Mouse (Mus musculus) lung, adult 10 weeks (tissue): ENCODE measurements around the gene Ndufa3. TPM values are rescaled to one million over a fixed set of nuclear protein-coding genes. Genes with fewer than 3 reads are reported as not detected.

Experiments used
- polyA plus RNA-seq: library from polyadenylated mRNA; stranded (reverse); fragments of 350-450 nt; fragmentation: Illumina TruSeq; extraction: RNeasy Lipid Tissue Mini Kit (QIAGEN cat#74804); gene quantifications from one replicate; pipeline ENCODE4 v1.2.3, GENCODE M21; 2014; ENCODE audit warnings: low read depth, low replicate concordance; ENCODE audit not compliant: insufficient read depth

The Ndufa3 gene
- 423 TPM for polyA plus RNA-seq

DNA sequence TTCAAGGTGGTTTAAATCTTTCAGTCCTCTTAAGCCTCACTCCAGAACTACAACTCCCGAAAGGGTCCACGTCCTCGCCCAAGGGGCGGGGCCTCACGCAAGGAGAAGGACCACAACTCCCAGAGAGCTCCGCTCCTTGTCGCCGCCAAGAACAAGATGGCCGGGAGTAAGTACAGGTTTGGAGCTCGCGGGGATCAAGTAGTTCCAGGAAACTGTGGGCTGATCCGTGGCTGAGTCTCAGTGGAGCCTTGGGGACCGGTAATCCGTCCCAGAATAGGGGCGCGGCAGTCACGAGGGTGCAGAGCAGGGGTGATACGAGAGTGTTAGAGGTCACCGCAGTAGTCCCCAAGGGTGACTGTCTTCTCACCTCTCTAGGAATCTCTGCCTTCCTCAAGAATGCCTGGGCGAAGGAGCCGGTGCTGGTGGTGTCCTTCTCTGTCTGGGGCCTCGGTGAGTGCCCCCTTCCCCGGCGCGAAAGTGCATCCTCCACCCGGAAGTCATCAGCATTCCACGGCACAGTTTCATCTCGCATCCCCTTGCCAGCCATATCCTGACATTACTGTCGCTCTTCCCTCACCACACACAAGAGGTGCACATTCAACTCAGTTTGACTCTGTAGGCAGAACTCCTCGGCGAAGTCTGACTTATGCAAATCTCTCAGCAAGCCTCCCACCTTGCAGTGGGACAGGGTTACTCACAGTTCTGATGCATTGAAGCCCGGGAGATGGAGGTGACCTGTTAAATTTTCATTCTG is at the start of gene Ndufa3:
Gene Ndufa3, plus strand, starts transcription at position 132 of the 754 bp plus-strand sequence.

DNA sequence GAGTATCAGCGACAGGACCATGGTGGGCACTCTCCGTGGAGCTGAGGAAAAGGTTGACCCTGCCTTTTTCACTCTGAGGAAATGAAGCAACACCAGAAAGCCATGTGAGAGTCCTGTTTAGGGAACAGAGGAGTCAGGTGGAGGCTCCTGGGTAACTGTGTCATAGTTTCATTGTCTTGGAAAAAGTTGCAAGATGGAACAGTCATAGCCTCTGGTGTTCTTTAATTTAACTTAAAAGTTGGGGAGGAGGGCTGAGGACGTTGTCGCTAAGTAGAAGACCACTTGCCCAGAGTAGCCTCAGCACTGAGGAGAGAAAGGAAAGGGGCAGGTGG is 1.1 kb upstream of the Ndufa3 start, which contains the start of gene Oscar:
Gene Oscar, minus strand, starts transcription at position 101 of the 332 bp plus-strand sequence.

DNA sequence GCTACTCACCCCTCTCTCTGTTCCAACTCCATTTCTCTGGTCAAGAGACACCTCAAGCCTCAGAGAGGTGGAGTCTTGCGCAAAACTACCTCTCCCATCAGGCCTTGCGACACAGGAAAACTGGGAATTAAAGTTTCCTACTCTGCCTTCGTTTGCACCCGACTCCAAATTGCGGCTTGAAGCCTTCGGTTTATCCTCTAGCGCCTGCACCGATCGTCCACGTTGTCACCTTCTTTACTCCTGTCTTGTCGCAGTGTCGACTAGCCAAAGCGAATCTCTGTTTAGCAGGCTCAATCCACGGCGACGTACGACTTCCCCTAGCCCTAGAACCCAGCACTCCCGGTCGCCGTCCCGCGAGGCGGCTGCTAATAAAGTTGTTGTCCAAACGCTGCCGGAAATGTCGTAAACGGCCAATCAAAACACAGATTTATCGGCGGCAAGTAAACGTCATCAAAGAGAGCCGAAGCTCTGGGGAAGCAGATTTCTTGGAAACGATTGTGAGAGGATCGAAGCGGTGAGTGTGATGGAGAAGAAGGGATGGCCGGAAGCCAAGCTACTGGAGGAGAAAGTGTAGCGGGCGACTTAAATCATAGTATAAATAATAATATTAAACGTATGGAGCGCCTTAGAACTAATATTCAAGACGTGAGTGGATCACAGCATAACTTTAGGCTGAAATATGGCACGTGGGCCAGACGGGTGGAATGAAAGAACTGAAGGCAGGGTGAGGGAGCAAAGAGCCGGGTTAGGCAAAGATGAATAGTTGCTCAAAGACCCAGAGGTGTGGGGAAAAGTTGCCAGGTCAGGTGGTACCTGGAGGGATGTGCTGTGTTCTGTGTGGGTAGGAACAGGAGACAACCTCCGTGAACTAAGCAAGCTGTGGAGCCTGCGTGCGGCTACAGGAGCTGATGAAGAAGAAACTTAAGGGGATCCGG is 12.6 kb downstream of the Ndufa3 start, which contains the start of the genes Tfpt and Prpf31:
Gene Tfpt, minus strand, starts transcription at position 387 of the 935 bp plus-strand sequence.
Gene Prpf31, plus strand, starts transcription at position 443 of the 935 bp plus-strand sequence.

DNA sequence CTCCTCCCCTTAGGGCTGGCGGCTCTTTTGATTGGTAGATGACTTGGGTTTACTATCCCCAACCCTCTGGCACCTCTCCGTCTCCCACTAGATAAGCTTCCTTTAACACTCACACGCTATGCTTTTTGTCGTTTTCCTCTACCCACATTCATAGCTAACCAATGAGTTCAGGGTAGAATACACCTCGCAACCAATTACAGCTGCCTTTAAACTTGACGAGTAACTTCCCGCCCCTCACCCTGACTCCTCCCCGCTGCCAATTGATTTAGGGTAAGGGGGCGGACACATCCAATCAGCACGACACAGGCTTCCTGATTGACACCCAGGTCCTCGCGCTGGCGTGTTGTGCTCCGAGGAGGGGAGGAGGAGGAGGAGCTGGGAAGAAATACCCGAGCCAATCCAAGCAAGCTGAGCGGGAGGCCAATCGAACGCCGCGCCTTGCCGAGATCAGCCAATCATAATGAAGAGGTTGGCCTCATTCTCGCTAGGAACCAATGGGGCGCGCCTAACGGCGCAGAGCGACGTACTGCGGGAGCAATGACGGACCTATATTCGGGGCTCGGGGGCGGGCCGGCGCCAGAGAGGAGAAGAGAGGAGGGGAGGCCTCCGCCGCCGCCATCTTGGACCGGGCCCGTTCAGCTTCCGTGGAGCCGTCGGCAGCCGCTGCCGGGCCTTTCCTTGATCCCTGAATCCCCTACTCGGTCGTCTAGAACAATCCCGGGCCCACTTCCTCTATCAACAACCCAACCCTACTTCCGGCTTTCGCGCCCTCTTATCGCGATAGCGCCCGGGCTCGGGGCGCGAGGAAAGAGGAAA is 27.7 kb downstream of the Ndufa3 start, which contains the start of gene Cnot3:
Gene Cnot3, plus strand, starts transcription at position 597 of the 816 bp plus-strand sequence.

DNA sequence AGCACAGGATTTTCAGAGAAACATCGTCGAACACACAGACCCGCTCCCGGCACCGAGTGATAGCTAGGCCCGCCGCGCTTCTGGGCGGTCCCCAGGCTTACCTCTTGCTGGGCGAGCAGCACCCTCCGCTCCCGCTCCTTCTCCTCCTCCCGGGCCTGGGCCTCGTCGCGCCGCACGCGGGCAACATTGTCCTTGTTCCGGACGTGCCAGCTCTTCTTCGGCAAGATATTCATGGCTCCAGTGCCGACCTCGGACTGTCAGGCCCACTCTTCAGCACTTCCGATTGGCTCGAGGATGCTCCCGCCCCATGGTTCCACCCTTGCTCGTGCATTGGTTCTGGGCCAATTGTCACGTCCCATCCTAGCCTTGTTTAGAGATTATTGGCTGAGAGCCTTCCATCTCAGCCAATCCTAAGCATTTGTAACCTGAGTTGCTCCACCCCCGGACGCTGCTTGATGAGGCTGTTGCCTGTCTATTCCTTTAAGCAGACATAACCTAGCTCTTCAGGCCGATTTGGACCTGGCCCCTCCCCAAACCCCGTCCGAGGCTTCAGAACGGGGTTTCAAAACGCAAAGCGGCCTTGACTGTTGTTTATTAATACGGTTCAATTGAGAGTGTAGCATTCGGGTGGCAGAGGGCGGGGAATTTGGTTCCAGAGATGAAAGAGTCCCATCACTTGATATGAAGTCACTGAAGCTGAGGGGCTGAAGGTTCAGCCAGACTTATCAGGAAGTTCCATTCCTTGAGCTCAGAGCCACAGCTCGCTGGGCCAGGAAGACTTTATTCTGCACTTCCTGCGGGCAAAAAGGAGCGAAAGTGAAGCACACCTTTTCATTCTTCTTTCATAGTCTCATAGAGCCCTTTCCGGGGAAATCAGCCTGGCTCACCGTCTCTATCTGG is 48.3 kb downstream of the Ndufa3 start, which contains the start of gene Leng1:
Gene Leng1, minus strand, starts transcription at position 626 of the 900 bp plus-strand sequence.

Other genes with a start within 250 kb of the Ndufa3 start
- gene Cacng8, start 226.7 kb upstream of the Ndufa3 start, polyA plus RNA-seq: not detected
- not detected for gene Cacng6, start 193.2 kb upstream of the Ndufa3 start, polyA plus RNA-seq
- gene Tarm1, start 114.7 kb upstream of the Ndufa3 start, polyA plus RNA-seq: 0.51 TPM
- not detected for gene Oscar, start 1.2 kb upstream of the Ndufa3 start, polyA plus RNA-seq
- 18.3 TPM for gene Tfpt, start 12.6 kb downstream of the Ndufa3 start, polyA plus RNA-seq
- 23.4 TPM for gene Prpf31, start 12.6 kb downstream of the Ndufa3 start, polyA plus RNA-seq
- 31.9 TPM for gene Cnot3, start 27.9 kb downstream of the Ndufa3 start, polyA plus RNA-seq
- 8.4 TPM for gene Leng1, start 48.5 kb downstream of the Ndufa3 start, polyA plus RNA-seq
- gene Tmc4, start 60.2 kb downstream of the Ndufa3 start, polyA plus RNA-seq: 31.0 TPM
- 75.9 TPM for gene Tsen34, start 75.5 kb downstream of the Ndufa3 start, polyA plus RNA-seq
- 24.4 TPM for gene Mboat7, start 76.2 kb downstream of the Ndufa3 start, polyA plus RNA-seq
- gene Rps9, start 86.6 kb downstream of the Ndufa3 start, polyA plus RNA-seq: 2,231 TPM
- gene Pirb, start 103.0 kb downstream of the Ndufa3 start, polyA plus RNA-seq: 14.4 TPM
- gene Gm15448, start 208.3 kb downstream of the Ndufa3 start, polyA plus RNA-seq: 0.52 TPM
- 2.8 TPM for gene Pira2, start 227.7 kb downstream of the Ndufa3 start, polyA plus RNA-seq